Mouse (Mus musculus): Measurements from ENCODE around the gene Wdr59.

The Wdr59 gene

DNA sequence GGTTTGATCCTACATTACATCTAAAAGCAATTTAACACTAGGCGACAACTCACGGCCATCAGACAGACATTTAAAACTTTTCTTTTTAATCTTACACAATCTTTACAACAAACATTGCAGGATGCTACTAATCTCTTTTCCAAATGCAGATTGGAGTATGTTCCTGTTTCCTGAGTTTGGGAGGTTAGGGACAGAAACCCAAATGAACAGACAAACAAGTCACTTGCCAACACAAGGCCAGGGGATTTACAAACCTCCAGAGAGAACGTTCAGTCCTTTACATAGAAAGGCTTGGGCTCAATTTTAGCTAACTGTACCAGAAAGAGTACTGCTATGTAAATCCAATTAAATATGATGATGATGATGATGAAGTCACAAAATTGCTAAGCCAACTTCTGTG, 28.7 kb downstream of the Wdr59 start:
- no peak for DNase-seq (ENCODE audit: low read depth, low spot score)

GRCm38 (mm10) chr8:111492508-111492907, 29.4 kb downstream of the Wdr59 start:
- no peak for DNase-seq (ENCODE audit: low read depth, low spot score)

DNA sequence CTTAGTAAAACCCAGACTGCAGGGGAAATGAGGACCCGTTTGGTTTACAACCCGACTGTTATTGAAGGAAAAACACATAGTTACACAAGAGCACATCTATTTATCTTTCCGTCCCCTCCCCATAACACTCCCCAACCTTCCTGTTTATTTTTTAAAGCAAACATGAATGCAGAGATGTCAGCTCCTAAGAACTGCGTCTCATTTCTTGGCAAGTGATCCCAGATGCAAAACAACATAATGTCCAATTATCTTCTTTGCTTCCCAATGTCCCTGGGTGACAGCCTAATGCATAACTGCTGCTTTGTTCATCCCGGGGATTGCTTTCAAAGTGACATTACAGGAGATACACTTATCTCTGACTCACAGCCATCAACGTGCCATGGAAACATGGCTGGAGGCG, 30.7 kb downstream of the Wdr59 start:
- no peak for DNase-seq (ENCODE audit: low read depth, low spot score)

- no peak for DNase-seq (ENCODE audit: low read depth, low spot score)
These were observed 31.8 kb downstream of the Wdr59 start for GRCm38 (mm10) chr8:111490034-111490591.

DNA sequence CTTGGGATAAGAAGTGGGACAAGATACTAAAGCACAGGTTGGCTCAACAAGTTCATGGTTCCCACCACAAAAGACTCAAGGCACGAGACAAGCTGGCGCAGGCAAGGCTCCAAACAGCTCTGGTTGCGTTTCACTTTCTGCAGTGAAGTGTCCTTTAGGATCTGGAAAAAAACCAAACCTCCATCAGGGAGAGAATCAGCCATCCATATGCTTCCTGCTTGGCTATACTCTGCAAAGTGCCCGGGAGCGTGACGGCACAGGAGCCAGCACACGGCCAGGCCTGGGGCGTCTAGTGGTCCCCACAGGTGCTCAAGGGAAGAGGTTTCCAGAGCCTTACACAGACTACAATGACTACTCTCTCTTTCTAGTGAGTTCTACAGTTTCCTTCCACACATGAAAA, 41.2 kb downstream of the Wdr59 start:
- no peak for DNase-seq (ENCODE audit: low read depth, low spot score)

GRCm38 (mm10) chr8:111477761-111478465, 44.0 kb downstream of the Wdr59 start:
- no peak for DNase-seq (ENCODE audit: low read depth, low spot score)

DNA sequence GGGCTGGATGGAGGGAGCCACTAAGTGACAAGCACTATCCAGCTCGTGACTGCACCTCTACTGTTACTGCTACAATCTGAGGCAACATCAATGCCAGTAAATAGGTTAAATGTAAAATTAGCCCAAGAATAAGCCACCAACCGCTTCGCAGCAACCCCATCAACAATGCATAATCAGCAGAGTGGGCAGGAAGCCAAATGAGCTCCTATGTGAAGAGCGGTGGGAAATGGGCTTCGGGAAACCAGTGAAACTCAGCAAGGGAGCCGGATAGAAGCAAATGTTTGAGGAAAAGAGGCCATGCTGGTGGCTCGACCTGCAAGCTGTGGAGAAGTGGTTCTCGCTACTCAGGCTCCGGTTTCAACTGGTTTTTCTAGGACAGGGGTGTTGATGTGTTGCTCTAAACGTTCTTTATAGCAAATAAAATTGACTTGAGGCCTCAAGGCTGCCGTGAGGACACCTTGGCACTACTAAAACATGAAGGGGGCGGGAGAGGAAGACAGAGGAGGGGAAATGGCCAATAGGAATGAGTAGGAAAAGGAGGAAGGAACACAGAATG, 50.3 kb downstream of the Wdr59 start:
- DNase-seq (ENCODE audit: low read depth, low spot score): no peak

DNA sequence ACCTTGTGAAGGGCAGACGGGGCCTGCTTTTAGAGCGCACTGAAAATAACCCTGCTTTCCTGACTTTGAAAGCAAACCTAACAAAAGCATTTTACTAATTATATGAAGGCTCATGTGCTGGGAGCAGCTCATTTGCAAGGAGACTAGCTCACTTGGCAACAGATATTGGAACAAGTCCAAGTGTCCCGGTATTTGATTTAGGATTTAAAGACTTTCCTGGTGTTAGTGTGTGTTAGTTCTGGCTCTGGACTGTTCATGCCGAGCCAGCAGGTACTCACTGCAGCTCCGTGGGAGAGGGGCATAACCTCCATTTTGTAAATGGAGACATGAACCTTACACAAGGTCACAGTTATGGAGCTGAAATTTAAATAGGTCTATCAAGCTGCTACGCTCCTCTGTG, 52.9 kb downstream of the Wdr59 start:
- DNase-seq (ENCODE audit: low read depth, low spot score): no peak

DNA sequence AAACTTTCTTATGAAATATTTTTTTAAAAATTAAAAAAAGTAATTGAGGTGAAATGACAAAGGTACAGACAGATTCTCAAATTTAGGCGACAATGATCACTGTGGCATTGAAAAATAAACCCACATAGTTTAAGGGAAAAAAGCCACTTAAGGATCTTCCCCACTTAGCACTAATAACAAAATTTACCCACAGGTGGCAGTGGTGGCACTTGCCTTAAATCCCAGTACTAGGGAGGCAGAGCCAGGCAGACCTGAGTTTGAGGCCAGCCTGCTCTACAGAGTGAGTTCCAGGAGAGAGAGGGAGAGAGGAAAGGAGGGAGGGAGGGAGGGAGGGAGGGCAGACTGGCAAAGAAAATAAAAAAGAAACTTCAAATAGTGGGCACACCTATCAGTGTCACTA, 56.6 kb downstream of the Wdr59 start:
- DNase-seq (ENCODE audit: low read depth, low spot score): peak; percentile 27

- DNase-seq (ENCODE audit: low read depth, low spot score): no peak
These were observed 57.4 kb downstream of the Wdr59 start for GRCm38 (mm10) chr8:111464526-111464925.

- peak; percentile 36 for DNase-seq (ENCODE audit: low read depth, low spot score)
These were observed 72.2 kb downstream of the Wdr59 start for GRCm38 (mm10) chr8:111449671-111450070.

DNA sequence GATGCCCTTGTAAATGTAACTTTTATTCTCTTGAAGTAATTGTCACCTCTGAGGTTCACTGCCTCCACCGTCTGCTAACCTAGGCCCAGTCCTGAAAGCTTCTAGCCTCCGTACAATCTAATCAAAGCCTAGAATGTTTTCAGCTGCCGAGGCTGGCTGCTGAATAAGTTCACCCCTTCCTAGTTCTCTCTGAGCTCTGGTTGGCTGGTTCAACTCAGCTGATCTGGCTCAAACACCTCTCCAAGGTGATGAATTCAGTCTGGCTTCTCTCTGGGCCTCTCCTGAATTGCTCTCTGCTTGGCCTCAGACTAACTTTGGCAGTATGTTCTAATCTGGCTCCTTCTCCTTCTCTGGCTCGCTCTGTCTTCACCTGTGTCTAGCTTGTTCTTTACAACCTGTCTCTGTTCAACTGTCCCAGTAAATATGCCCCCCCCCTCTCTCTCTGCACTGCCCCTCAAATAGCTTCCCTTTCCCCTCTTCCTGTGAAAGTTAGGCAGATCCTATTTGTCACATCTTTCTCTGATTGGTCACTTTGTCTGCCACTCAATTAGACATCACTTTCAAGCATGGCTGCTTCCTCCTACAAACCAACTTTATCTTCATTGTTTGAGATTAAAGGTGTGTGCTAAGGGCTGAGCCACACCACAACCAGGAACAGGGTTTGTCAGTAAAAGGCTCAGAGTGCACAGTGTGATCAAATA, 75.8 kb downstream of the Wdr59 start:
- no peak for DNase-seq (ENCODE audit: low read depth, low spot score)

GRCm38 (mm10) chr8:111445558-111445957, 76.3 kb downstream of the Wdr59 start:
- DNase-seq (ENCODE audit: low read depth, low spot score): no peak

- no peak for DNase-seq (ENCODE audit: low read depth, low spot score)
These were observed 77.6 kb downstream of the Wdr59 start for GRCm38 (mm10) chr8:111444245-111444644.

DNA sequence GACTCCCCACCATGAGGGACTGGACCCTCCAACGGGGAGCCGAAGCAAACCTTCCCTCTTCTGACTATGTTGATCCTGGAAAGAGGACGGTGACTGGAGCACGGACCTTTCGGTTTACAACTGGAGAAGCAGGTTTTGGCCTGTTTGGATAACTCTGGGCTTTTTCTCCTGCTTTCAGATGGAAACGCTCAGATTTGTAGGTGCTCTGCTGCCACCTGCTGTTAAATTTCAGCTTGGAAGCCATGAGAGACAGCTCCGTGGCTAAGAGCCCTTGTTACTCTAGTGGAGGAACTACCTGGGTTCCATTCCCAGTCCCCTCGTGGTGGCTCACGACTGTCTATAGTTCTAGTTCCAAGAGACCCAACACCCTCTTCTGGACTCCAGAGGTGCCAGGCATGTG, 82.7 kb downstream of the Wdr59 start:
- DNase-seq (ENCODE audit: low read depth, low spot score): peak; percentile 64

- peak; percentile 33 for DNase-seq (ENCODE audit: low read depth, low spot score)
These were observed 86.6 kb downstream of the Wdr59 start for GRCm38 (mm10) chr8:111435071-111435828.

DNA sequence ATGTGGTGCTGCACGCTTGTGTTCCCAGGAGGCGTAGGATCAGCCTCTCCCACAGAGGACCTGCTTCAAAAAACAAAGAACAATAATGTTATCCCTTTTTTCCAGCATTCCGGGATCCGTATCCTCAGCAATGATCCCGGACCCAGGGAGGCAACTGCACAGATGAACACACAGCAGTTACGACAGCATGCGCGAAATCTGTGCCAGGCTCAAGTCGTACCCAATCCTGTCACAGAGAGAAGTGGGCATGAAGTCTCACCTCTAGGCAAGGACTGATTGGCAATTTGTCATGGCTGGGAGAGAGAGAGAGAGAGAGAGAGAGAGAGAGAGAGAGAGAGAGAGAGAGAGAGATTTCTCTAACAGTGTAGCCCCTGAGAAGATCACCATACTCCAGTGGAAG, 97.2 kb downstream of the Wdr59 start:
- DNase-seq (ENCODE audit: low read depth, low spot score): no peak

GRCm38 (mm10) chr8:111424181-111424580, 97.7 kb downstream of the Wdr59 start:
- no peak for DNase-seq (ENCODE audit: low read depth, low spot score)

- DNase-seq (ENCODE audit: low read depth, low spot score): no peak
These were observed 99.3 kb downstream of the Wdr59 start for GRCm38 (mm10) chr8:111422614-111423013.

DNA sequence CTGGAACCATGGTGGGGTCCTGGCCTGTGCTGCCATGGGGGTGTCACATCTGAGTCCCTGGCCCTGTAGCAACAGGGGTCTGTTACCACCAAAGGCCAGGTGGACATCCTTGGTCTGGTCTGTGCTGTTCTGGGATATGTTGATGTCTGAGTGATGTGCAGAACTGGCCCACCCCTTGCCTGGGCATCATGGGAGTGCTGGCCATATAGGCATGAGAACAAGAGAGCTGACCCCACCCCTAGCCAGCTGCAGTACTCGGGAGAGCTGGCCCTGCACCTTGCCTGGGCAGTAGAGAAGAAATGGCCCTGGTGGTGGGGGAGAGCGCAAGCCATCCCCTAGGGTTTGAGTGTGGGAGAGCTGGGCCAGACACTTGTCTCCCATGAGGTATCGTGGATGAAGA, 102.7 kb downstream of the Wdr59 start:
- DNase-seq (ENCODE audit: low read depth, low spot score): no peak

DNA sequence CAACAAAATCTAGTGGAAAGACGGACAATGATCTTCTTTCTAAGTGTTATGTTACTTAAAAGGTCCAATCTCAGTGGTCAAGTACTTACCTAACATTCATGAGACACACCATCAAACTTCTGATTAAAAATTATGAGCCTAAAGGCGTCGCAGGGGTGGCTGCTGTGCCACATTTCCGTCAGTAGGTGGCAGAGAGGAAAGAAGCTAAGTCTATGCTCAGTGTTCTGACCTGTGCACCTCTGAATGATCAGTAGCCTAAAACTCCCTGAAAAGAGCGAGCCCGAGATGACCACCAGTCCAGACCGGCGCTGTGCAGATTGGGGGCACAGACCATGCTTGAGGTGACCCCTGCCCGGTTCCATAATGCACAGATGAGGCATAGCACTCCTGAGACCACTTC, 103.3 kb downstream of the Wdr59 start:
- peak; percentile 53 for DNase-seq (ENCODE audit: low read depth, low spot score)

GRCm38 (mm10) chr8:111417222-111417621, 104.7 kb downstream of the Wdr59 start:
- no peak for DNase-seq (ENCODE audit: low read depth, low spot score)
